Mouse (Mus musculus): ENCODE measurements around the gene Esp15.
"Not testable (repeated sequence)": the region's sequence is repeated elsewhere in the genome, so short reads cannot be mapped to it uniquely, and the experiment has no call there.

Gene Esp15

DNA sequence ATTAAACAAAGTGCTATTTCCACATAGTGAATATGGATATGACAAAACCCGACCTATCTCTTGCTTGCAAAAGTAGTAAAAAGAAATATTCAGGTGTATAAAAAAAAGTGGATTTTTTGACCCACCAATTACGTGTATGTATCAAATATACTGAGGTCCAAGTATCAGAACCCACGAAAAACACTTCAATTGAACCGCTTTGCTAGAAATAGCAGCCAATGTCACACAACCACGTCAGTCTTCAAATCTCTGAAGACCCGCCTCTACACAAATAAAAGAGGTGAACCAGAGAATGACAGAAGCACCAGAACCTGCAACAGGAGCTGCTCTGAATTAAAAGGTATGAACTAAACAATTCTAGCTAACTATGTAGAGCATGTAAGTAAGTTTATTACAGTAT, at the start of gene Esp15:
Gene Esp15, plus strand, starts transcription at position 301 of the 400 bp plus-strand sequence.
- DNase-seq (ENCODE audit: low spot score in 2 of 2): not testable (repeated sequence)

DNA sequence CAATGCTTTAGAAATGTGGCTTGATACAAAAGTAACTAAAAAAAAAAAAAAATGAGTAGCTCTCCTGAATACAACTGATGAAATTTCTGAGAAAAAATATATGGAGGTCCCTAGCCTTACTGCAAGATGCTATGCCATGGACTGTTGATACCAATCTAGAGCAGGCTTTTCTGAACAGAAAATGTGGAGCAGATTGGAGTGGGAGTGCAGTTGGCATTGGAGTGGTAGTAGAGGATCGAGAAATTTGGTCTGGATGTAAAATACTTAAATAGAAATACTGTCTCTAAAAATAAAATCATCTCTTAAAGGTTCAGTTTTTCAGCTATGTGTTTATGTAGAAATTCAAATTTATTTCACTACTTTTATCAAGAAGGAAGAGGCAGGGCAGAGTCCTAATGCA, 49.2 kb upstream of the Esp15 start:
- no peak for DNase-seq (ENCODE audit: low spot score in 2 of 2)

All from right cerebral cortex, postnatal 10 days (tissue).